Mouse (Mus musculus): ENCODE results near the gene Snx6. TPM values are rescaled to one million over a fixed set of nuclear protein-coding genes. Genes with fewer than 3 reads are reported as not detected.
"Not testable (repeated sequence)": the region's sequence is repeated elsewhere in the genome, so short reads cannot be mapped to it uniquely, and the experiment has no call there.

Gene Snx6
- total RNA-seq, 1 experiment from 2014 or later, result 74.9 TPM

GRCm38 (mm10) chr12:54805254-54806002 lies 9.9 kb upstream of the Snx6 start:
- no peak for ATAC-seq (replicated peaks; ENCODE audit: low read depth, poor library complexity, severe bottlenecking)

GRCm38 (mm10) chr12:54803531-54803930 lies 8.0 kb upstream of the Snx6 start:
- ATAC-seq (replicated peaks; ENCODE audit: low read depth, poor library complexity, severe bottlenecking), result no peak

GRCm38 (mm10) chr12:54796516-54797195 lies 1.2 kb upstream of the Snx6 start:
- no peak for ATAC-seq (replicated peaks; ENCODE audit: low read depth, poor library complexity, severe bottlenecking)

GRCm38 (mm10) chr12:54794392-54794791 lies 1.1 kb downstream of the Snx6 start:
- no peak for ATAC-seq (replicated peaks; ENCODE audit: low read depth, poor library complexity, severe bottlenecking)

GRCm38 (mm10) chr12:54791465-54791864 lies 4.0 kb downstream of the Snx6 start:
- no peak for ATAC-seq (replicated peaks; ENCODE audit: low read depth, poor library complexity, severe bottlenecking)

- peak; percentile 85 for ATAC-seq (replicated peaks; ENCODE audit: low read depth, poor library complexity, severe bottlenecking)
Measured at GRCm38 (mm10) chr12:54789346-54790143, 6.0 kb downstream of the Snx6 start.

GRCm38 (mm10) chr12:54763624-54764023 lies 31.9 kb downstream of the Snx6 start:
- no peak for ATAC-seq (replicated peaks; ENCODE audit: low read depth, poor library complexity, severe bottlenecking)

- no peak for ATAC-seq (replicated peaks; ENCODE audit: low read depth, poor library complexity, severe bottlenecking)
Measured at GRCm38 (mm10) chr12:54760676-54761075, 34.8 kb downstream of the Snx6 start.

GRCm38 (mm10) chr12:54758846-54759245 lies 36.7 kb downstream of the Snx6 start:
- no peak for ATAC-seq (replicated peaks; ENCODE audit: low read depth, poor library complexity, severe bottlenecking)

GRCm38 (mm10) chr12:54748647-54749046 lies 46.9 kb downstream of the Snx6 start:
- ATAC-seq (replicated peaks; ENCODE audit: low read depth, poor library complexity, severe bottlenecking), result no peak

GRCm38 (mm10) chr12:54738661-54739243 lies 56.8 kb downstream of the Snx6 start:
- peak; percentile 17 for ATAC-seq (replicated peaks; ENCODE audit: low read depth, poor library complexity, severe bottlenecking)

- peak; percentile 55 for ATAC-seq (replicated peaks; ENCODE audit: low read depth, poor library complexity, severe bottlenecking)
Measured at GRCm38 (mm10) chr12:54737891-54738660, 57.4 kb downstream of the Snx6 start.

- peak; percentile 26 for ATAC-seq (replicated peaks; ENCODE audit: low read depth, poor library complexity, severe bottlenecking)
Measured at GRCm38 (mm10) chr12:54734307-54735131, 61.0 kb downstream of the Snx6 start.

- ATAC-seq (replicated peaks; ENCODE audit: low read depth, poor library complexity, severe bottlenecking), result peak; percentile 71
Measured at GRCm38 (mm10) chr12:54729140-54730059, 66.1 kb downstream of the Snx6 start.

GRCm38 (mm10) chr12:54718871-54719786 lies 76.4 kb downstream of the Snx6 start:
- ATAC-seq (replicated peaks; ENCODE audit: low read depth, poor library complexity, severe bottlenecking), result peak; percentile 70

- ATAC-seq (replicated peaks; ENCODE audit: low read depth, poor library complexity, severe bottlenecking), result not testable (repeated sequence)
Measured at GRCm38 (mm10) chr12:54717516-54717915, 78.0 kb downstream of the Snx6 start.
